Mouse (Mus musculus): ENCODE data around the gene Olfr1396.

The Olfr1396 gene

DNA sequence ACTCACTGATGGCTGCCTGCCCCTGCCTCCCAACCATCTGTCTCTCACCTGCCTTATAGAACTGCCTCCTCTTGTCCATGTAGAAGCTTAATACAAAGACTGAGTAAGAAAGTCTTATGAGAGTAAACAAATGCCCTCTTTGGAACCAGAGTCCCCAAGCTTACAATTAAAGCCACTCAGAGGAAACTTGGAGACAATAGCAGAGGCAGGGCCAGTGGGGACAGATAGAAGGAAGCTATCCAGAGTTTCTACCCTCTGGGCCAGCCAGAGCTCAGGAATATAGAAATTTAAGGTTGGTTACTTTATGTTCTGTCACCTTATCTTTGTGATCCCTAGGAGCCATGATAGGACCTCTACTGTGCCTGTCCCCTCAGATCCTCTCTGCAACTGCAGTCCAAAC lies at the start of gene Olfr1396:
Gene Olfr1396, minus strand, starts transcription at position 101 of the 400 bp plus-strand sequence.
- no peak for DNase-seq

- no peak for DNase-seq
These were observed 42.4 kb upstream of the Olfr1396 start for GRCm38 (mm10) chr11:49156821-49157814.

- no peak for DNase-seq
These were observed 39.4 kb upstream of the Olfr1396 start, which contains the start of gene Olfr1394 for GRCm38 (mm10) chr11:49154077-49154476. TSS of gene Olfr1394 (plus strand) at chr11:49154377.

- DNase-seq, result no peak
These were observed 27.3 kb upstream of the Olfr1396 start, which contains the start of gene Olfr1395 for GRCm38 (mm10) chr11:49141974-49142373. TSS of gene Olfr1395 (plus strand) at chr11:49142274.

GRCm38 (mm10) chr11:49124169-49124568 lies 9.5 kb upstream of the Olfr1396 start:
- no peak for DNase-seq

DNA sequence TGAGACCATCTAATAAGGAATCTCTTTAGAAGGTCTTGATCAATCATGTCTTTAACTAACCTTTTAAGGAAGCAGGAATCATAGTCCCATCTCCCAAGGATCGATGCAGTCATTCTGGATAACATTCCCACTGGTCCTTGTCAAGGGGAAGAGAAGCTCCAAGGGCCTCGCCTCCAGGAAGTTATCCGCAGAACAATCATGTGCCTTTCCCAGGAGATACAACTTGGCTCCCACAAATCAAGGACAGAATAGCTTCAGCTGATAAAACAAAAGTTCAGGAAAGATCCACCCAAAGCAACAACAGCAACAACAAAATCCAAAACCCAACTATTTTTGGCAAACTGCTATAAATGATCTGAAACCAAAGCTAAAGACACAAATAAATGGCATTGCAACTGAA lies 5.0 kb upstream of the Olfr1396 start:
- DNase-seq, result no peak

- DNase-seq, result no peak
These were observed 516 bp downstream of the Olfr1396 start for GRCm38 (mm10) chr11:49114158-49114557.

- DNase-seq, result no peak
These were observed 2.0 kb downstream of the Olfr1396 start for GRCm38 (mm10) chr11:49112624-49113219.

GRCm38 (mm10) chr11:49111000-49111399 lies 3.7 kb downstream of the Olfr1396 start:
- no peak for DNase-seq

GRCm38 (mm10) chr11:49108833-49109232 lies 5.8 kb downstream of the Olfr1396 start:
- peak; percentile 55 for DNase-seq

DNA sequence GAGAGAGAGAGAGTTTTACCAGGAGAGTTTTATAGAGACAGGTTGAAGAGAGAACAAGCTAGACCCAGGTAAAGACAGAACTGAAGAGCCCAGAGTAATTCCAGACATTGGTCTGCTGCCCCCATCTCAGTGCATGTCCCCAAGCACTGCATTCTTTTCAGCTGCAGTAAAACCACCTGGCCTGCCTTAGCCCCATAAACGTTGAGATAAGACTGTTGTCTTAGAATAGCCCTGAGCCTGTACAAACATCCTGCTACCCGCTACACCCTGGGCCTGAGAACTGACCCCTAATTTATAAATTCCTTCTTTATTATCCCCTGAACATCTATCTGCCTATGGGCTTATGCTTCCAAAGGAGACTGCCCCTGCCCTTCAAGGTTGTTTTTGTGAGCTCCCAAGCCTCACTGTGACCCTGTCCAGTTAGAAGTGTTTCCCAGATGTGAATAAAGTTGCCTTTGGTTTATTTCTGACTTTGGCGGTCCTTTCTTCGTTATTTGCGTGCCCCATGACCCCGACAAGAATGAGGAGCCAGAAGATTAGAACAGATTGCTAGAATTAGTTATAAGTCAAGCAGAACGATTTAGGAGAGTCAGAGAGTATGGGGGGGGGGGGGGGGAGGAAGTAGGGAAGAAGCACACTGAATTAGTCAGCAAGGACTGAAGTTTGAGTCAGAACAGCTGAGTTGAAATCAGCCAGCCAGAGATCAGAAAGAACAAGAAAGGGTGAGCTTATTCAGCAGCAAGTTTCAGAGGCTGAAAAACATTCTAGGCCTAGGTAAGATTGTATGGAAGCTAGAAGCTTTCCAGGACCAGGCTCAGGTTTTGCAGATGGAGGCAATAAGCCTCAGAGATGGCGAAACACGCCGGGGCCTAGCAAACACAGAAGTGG lies 6.8 kb downstream of the Olfr1396 start:
- DNase-seq, result no peak

DNA sequence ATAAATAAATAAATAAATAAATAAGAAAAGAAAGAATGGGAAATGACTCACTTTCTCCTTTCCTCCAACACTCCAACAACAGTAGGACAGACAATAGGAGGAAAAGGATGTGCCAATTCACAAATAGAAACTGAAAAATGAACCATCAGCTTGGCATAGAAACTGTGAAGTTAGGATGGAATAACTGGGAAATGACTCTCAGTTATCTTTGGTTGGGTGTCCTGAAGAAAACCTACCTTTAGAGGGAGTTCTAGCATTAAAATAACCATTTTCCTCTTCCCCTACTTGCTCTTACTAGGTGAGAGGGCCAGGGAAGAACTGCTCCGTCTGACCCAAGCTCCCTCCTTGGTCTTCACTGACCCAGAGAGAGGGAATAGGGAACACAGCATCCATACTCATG lies 8.9 kb downstream of the Olfr1396 start:
- no peak for DNase-seq

- peak; percentile 92 for DNase-seq
These were observed 11.5 kb downstream of the Olfr1396 start for GRCm38 (mm10) chr11:49103047-49103693.

DNA sequence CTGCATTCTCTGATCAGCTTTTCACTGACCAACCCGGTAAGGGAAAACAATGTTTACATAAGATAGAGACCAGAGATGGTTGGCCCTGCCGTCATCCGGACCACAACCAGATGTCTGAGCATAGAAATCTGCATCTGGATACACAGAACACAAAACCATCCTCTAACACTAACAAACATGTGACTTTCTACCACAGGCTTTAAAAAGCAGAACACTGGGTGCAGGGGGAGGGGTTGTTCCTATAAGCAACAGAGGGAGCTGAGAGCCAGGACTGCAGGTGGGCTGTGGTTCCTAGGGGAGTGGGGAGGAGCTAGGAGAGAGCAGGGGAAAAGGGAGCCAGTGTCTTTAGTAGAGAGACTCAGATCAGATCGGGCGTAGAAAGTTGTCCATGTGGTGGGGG lies 13.2 kb downstream of the Olfr1396 start:
- DNase-seq, result peak; percentile 61

DNA sequence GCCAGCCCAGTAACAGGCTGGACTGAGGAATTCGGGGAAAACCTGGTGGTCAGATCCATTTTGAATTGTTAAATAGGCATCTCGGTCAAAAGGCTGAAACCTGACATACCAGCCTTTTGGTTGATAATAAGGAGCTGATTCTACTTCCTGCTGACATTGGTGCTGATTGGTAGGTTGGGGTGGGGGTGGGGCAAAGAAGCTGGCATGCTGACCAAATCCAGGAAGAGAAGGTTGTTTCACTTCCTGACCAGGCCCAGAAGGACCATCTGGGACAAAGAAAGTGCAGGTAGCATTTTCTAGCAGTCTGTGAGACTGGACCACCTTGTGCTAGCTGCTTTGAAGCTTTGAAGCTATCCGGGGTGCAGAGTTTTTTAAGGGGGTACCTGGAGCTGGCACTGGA lies 14.3 kb downstream of the Olfr1396 start:
- DNase-seq, result no peak

GRCm38 (mm10) chr11:49095367-49095766 lies 19.3 kb downstream of the Olfr1396 start:
- no peak for DNase-seq

DNA sequence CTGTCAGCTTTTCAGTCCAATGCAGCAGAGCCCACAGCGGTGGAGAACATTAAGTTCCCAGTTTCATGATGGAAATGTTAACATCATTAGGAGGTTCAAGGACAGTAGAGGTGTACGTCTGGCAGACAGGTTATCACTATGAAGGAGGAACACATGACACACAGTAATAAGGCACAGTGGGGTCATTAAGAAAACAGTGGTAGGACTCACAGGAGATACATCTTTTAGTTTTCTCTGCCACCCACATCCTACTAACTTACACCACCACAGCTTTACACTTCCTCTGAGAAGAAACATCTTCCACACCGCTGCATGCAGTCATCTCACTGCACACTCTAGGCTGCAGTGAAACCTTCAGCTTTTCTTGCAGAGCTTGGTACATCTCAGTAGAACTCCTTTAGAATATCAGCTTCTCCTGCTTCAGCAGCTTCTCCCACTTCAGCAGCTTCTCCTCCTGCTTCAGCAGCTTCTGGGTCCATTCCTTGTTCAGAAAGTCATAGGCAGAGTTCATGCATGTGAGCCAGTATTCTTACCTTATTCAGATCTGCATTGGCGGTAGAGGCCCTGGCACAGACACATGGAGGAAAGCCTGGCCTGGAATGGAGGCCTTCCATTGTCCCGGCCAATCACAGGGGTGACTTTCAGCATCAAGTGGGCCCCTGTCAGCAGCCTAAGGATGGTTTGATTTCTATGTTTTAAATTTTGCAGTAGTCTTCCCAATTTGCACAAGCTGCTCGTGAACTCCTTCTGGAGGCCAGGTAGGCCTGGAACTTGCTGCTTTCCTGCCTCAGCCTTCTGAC lies 20.6 kb downstream of the Olfr1396 start:
- DNase-seq, result peak; percentile 69

DNA sequence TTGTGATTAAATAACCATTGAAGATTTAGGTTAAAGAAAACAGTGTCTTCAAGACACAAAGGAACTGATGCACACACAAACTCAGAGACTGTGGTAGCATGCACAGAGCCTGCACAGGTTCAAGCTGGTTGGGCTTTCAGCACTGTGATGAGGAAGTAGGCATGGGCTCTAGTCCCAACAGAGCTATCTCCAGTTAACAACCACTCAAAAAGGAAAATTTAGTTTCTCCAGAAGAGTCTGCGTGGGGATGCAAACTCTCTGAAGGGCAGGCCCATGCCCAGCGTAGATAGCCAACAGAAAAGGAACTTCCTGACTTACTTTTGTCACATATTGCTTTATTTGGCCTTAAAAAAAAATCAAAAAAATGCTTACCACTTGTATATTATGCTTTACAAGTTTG lies 21.9 kb downstream of the Olfr1396 start:
- DNase-seq, result peak; percentile 43

DNA sequence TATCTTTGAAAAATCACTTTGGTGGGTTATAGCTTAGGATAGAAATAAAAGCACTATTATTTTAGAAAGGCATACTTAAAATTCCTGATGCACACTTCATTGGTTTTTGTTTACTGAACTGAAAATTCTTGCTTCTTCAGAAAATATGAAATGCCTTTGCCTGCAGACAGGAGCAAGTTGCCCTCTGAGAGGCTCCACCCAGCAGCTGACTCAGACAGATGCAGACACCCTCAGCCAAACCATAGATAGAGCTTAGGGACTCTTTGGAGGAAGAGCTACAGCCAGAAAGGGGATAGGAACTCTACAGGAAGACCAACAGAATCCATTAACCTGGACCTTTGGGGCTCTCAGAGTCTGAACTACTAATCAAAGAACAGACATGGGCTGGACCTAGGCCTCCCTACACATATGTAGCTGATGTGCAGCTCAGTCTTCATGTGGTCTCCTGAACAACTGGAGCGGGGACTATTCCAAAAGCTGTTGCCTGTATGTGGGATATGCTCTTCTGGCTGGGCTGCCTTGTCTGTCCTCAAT lies 22.6 kb downstream of the Olfr1396 start:
- peak; percentile 40 for DNase-seq

GRCm38 (mm10) chr11:49091171-49091570 lies 23.5 kb downstream of the Olfr1396 start:
- no peak for DNase-seq

DNA sequence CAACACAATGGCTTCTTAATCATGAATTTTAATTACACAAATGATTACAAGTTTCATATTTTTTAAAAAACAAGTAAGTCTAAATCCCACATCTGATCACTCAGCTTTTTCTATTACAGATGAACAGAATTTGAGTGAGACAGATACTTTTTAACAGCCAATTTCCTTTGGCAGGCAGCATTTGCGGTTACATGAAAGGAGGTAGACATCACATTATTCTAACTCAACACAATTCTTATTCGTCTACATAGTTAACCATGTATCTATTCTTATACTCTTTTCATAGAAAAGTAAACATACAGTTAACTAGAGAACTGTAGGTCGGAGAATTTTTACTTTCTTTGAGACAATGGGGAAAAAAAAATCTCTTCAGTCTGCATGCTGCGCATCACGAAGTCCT lies 24.1 kb downstream of the Olfr1396 start:
- DNase-seq, result no peak
